Mouse (Mus musculus) gastrocnemius, postnatal 25 days (tissue): ENCODE results near the gene Creld1. TPM values are rescaled to one million over a fixed set of nuclear protein-coding genes. Genes with fewer than 3 reads are reported as not detected.

Source experiments
- DNase-seq: peaks from one replicate; pipeline ENCODE4 v3.0.0; 2022
- total RNA-seq, 2 experiments: library from RNA; stranded (reverse); gene quantifications; 1 replicate in 1 of 2; 2 replicates in 1 of 2; pipeline ENCODE4 v1.2.3; 2021

The Creld1 gene
- total RNA-seq, 2 experiments from 2014 or later, result 39.3 to 50.6 TPM

- DNase-seq, result peak; percentile 70
These were observed 13.7 kb upstream of the Creld1 start for GRCm38 (mm10) chr6:113469432-113469831.

GRCm38 (mm10) chr6:113471297-113471936 is 11.7 kb upstream of the Creld1 start, which contains the start of gene Il17rc:
Gene Il17rc, plus strand, starts transcription at chr6:113471427.
- peak; percentile 82 for DNase-seq

GRCm38 (mm10) chr6:113472061-113472460 is 11.0 kb upstream of the Creld1 start:
- DNase-seq, result no peak

GRCm38 (mm10) chr6:113473246-113473645 is 9.9 kb upstream of the Creld1 start:
- DNase-seq, result no peak

- no peak for DNase-seq
These were observed 9.4 kb upstream of the Creld1 start for GRCm38 (mm10) chr6:113473715-113474114.

GRCm38 (mm10) chr6:113477353-113477752 is 5.7 kb upstream of the Creld1 start:
- no peak for DNase-seq

GRCm38 (mm10) chr6:113478906-113479305 is 4.2 kb upstream of the Creld1 start:
- DNase-seq, result no peak

- peak; percentile 26 for DNase-seq
These were observed 2.3 kb upstream of the Creld1 start for GRCm38 (mm10) chr6:113480555-113481373.

GRCm38 (mm10) chr6:113482477-113483099 is 509 bp upstream of the Creld1 start:
- DNase-seq, result peak; percentile 39

- DNase-seq, result no peak
These were observed 632 bp downstream of the Creld1 start for GRCm38 (mm10) chr6:113483729-113484128.

- DNase-seq, result peak; percentile 47
These were observed 4.1 kb downstream of the Creld1 start for GRCm38 (mm10) chr6:113487125-113487576.

GRCm38 (mm10) chr6:113489410-113489809 is 6.3 kb downstream of the Creld1 start:
- DNase-seq, result no peak

GRCm38 (mm10) chr6:113492101-113492864 is 9.2 kb downstream of the Creld1 start:
- DNase-seq, result no peak

- peak; percentile 76 for DNase-seq
These were observed 11.2 kb downstream of the Creld1 start for GRCm38 (mm10) chr6:113494258-113494788.

GRCm38 (mm10) chr6:113495071-113495675 is 12.1 kb downstream of the Creld1 start:
- DNase-seq, result peak; percentile 50

GRCm38 (mm10) chr6:113499346-113499745 is 16.2 kb downstream of the Creld1 start:
- no peak for DNase-seq

GRCm38 (mm10) chr6:113501388-113502084 is 18.4 kb downstream of the Creld1 start, which contains the start of gene Prrt3:
Gene Prrt3, minus strand, starts transcription at chr6:113501931.
- no peak for DNase-seq

GRCm38 (mm10) chr6:113502801-113503200 is 19.7 kb downstream of the Creld1 start:
- DNase-seq, result no peak

- DNase-seq, result no peak
These were observed 22.6 kb downstream of the Creld1 start for GRCm38 (mm10) chr6:113505689-113506088.

- no peak for DNase-seq
These were observed 24.0 kb downstream of the Creld1 start for GRCm38 (mm10) chr6:113507130-113507529.
